Mouse (Mus musculus): ENCODE results near the gene Vmn1r114. TPM values are rescaled to one million over a fixed set of nuclear protein-coding genes. Genes with fewer than 3 reads are reported as not detected.

Vmn1r114 gene
- polyA plus RNA-seq (2014; fragmentation: Illumina TruSeq; extraction: RNeasy Lipid Tissue Mini Kit (QIAGEN cat#74804); ENCODE audit: insufficient read depth, low read depth, low replicate concordance), result not detected

DNA sequence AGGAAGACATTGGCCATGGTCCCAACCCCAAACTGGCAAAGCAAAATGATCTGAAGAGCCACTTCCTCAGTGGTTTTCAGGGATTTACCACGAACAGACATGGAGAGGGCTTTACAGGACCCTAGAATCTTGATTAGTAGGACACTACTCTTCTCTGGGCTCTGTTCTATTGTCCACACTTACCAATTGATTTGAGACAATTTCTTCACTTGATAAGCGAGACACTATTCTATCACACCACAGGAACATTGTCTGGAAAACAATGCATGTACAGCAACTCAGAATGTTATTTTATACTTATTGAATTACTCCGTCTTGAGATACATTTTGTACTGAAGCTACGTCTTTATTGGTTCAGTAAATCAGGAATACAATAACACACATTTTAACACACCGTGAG, at the start of gene Vmn1r114:
Gene Vmn1r114 (minus strand): TSS at position 101 of the 400 bp plus-strand sequence.

DNA sequence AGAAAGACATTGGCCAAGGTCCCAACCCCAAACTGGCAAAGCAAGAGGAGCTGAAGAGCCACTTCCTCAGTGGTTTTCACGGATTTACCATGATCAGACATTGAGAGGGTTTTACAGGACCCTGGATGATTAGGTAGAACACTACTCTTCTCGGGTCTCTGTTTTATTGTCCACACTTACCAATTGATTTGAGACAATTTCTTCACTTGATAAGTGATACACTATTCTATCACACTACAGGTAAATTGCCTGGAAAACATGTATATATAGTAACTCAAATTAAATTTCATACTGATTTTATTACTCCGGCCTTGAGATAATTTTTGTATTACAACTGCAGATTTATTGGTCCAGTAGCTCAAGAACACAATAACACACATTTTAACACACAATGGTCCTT, 32.9 kb upstream of the Vmn1r114 start, which contains the start of gene Vmn1r115:
Gene Vmn1r115 (minus strand): TSS at position 101 of the 400 bp plus-strand sequence.

DNA sequence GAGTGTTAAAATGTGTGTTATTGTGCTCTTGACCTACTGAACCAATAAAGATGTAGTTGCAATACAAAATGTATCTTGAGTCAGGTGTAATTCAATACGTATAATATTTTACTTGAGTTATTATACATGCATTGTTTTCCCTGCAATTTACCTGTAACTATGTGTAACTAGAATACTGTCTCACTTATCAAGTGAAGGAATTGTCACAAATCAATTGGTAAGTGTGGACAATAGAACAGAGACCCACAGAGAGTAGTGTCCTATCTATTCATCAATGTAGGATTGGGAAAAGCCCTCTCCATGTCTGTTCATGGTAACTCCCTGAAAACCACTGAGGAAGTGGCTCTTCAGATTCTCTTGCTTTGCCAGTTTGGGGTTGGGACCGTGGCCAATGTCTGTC, 25.0 kb downstream of the Vmn1r114 start, which contains the start of gene Vmn1r113:
Gene Vmn1r113 (plus strand): TSS at position 301 of the 400 bp plus-strand sequence.

DNA sequence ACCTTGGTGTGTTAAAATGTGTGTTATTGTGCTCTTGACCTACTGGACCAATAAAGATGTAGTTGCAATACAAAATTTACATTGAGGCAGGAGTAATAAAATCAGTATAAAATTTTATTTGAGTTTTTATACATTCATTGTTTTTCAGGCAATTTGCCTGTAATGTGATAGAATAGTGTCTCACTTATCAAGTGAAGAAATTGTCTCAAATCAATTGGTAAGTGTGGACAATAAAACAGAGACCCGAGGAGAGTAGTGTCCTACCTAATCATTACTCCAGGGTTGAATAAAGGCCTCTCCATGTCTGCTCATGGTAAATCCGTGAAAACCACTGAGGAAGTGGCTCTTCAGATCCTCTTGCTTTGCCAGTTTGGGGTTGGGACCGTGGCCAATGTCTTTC, 41.1 kb downstream of the Vmn1r114 start, which contains the start of gene Vmn1r112:
Gene Vmn1r112 (plus strand): TSS at position 301 of the 400 bp plus-strand sequence.

Other genes with a start within 250 kb of the Vmn1r114 start
- not detected for gene Gm4141, start 235.9 kb downstream of the Vmn1r114 start, polyA plus RNA-seq (2014; fragmentation: Illumina TruSeq; extraction: RNeasy Lipid Tissue Mini Kit (QIAGEN cat#74804); ENCODE audit: insufficient read depth, low read depth, low replicate concordance)
- gene Gm4513, start 213.2 kb downstream of the Vmn1r114 start, polyA plus RNA-seq (2014; fragmentation: Illumina TruSeq; extraction: RNeasy Lipid Tissue Mini Kit (QIAGEN cat#74804); ENCODE audit: insufficient read depth, low read depth, low replicate concordance), result not detected
- not detected for gene Vmn1r107, start 143.3 kb downstream of the Vmn1r114 start, polyA plus RNA-seq (2014; fragmentation: Illumina TruSeq; extraction: RNeasy Lipid Tissue Mini Kit (QIAGEN cat#74804); ENCODE audit: insufficient read depth, low read depth, low replicate concordance)
- gene Vmn1r111, start 109.0 kb downstream of the Vmn1r114 start, polyA plus RNA-seq (2014; fragmentation: Illumina TruSeq; extraction: RNeasy Lipid Tissue Mini Kit (QIAGEN cat#74804); ENCODE audit: insufficient read depth, low read depth, low replicate concordance), result not detected
- gene Gm10668, start 81.6 kb downstream of the Vmn1r114 start, polyA plus RNA-seq (2014; fragmentation: Illumina TruSeq; extraction: RNeasy Lipid Tissue Mini Kit (QIAGEN cat#74804); ENCODE audit: insufficient read depth, low read depth, low replicate concordance), result not detected
- gene Vmn1r112, start 41.0 kb downstream of the Vmn1r114 start, polyA plus RNA-seq (2014; fragmentation: Illumina TruSeq; extraction: RNeasy Lipid Tissue Mini Kit (QIAGEN cat#74804); ENCODE audit: insufficient read depth, low read depth, low replicate concordance), result not detected
- gene Vmn1r113, start 24.9 kb downstream of the Vmn1r114 start, polyA plus RNA-seq (2014; fragmentation: Illumina TruSeq; extraction: RNeasy Lipid Tissue Mini Kit (QIAGEN cat#74804); ENCODE audit: insufficient read depth, low read depth, low replicate concordance), result not detected
- not detected for gene Vmn1r115, start 32.8 kb upstream of the Vmn1r114 start, polyA plus RNA-seq (2014; fragmentation: Illumina TruSeq; extraction: RNeasy Lipid Tissue Mini Kit (QIAGEN cat#74804); ENCODE audit: insufficient read depth, low read depth, low replicate concordance)
- not detected for gene Vmn1r116, start 60.1 kb upstream of the Vmn1r114 start, polyA plus RNA-seq (2014; fragmentation: Illumina TruSeq; extraction: RNeasy Lipid Tissue Mini Kit (QIAGEN cat#74804); ENCODE audit: insufficient read depth, low read depth, low replicate concordance)
- not detected for gene Vmn1r117, start 71.9 kb upstream of the Vmn1r114 start, polyA plus RNA-seq (2014; fragmentation: Illumina TruSeq; extraction: RNeasy Lipid Tissue Mini Kit (QIAGEN cat#74804); ENCODE audit: insufficient read depth, low read depth, low replicate concordance)
- not detected for gene Vmn1r118, start 100.2 kb upstream of the Vmn1r114 start, polyA plus RNA-seq (2014; fragmentation: Illumina TruSeq; extraction: RNeasy Lipid Tissue Mini Kit (QIAGEN cat#74804); ENCODE audit: insufficient read depth, low read depth, low replicate concordance)
- not detected for gene Vmn1r119, start 200.3 kb upstream of the Vmn1r114 start, polyA plus RNA-seq (2014; fragmentation: Illumina TruSeq; extraction: RNeasy Lipid Tissue Mini Kit (QIAGEN cat#74804); ENCODE audit: insufficient read depth, low read depth, low replicate concordance)
- gene Vmn1r120, start 241.6 kb upstream of the Vmn1r114 start, polyA plus RNA-seq (2014; fragmentation: Illumina TruSeq; extraction: RNeasy Lipid Tissue Mini Kit (QIAGEN cat#74804); ENCODE audit: insufficient read depth, low read depth, low replicate concordance), result not detected

Measured in lung, adult 10 weeks (tissue).